Mouse (Mus musculus) cerebellum, postnatal 10 days (tissue): ENCODE data around the gene Smarca2.
A peak's percentile ranks its signal among the peaks of the same experiment; 100 is the strongest.
"Not testable (repeated sequence)": the region's sequence is repeated elsewhere in the genome, so short reads cannot be mapped to it uniquely, and the experiment has no call there.

Source experiments
- DNase-seq, 2 experiments: peaks; one replicate each; pipeline ENCODE4 v3.0.0; 2021; ENCODE audit warnings: mixed read lengths in 2 of 2

Gene Smarca2

GRCm38 (mm10) chr19:26704545-26705209 is 99.8 kb downstream of the Smarca2 start:
- DNase-seq, result no peak

GRCm38 (mm10) chr19:26706910-26707309 is 102.1 kb downstream of the Smarca2 start:
- DNase-seq, result peak in 1 of 2 experiments; percentile 48

GRCm38 (mm10) chr19:26709095-26709494 is 104.2 kb downstream of the Smarca2 start:
- no peak for DNase-seq

- DNase-seq, result peak; percentile 50 to 67
Observed at GRCm38 (mm10) chr19:26711268-26711667, 106.4 kb downstream of the Smarca2 start.

- DNase-seq, result peak; percentile 65 to 71
Observed at GRCm38 (mm10) chr19:26716217-26716616, 111.4 kb downstream of the Smarca2 start.

GRCm38 (mm10) chr19:26718221-26718620 is 113.4 kb downstream of the Smarca2 start:
- peak; percentile 88 to 92 for DNase-seq

GRCm38 (mm10) chr19:26719161-26719560 is 114.3 kb downstream of the Smarca2 start:
- no peak for DNase-seq

- DNase-seq, result no peak
Observed at GRCm38 (mm10) chr19:26721741-26722140, 116.9 kb downstream of the Smarca2 start.

- DNase-seq, result no peak
Observed at GRCm38 (mm10) chr19:26723899-26724298, 119.0 kb downstream of the Smarca2 start.

- DNase-seq, result no peak
Observed at GRCm38 (mm10) chr19:26724626-26725025, 119.8 kb downstream of the Smarca2 start.

- DNase-seq, result no peak
Observed at GRCm38 (mm10) chr19:26727796-26728195, 122.9 kb downstream of the Smarca2 start.

- DNase-seq, result no peak
Observed at GRCm38 (mm10) chr19:26730486-26730885, 125.6 kb downstream of the Smarca2 start.

- no peak for DNase-seq
Observed at GRCm38 (mm10) chr19:26731121-26731520, 126.3 kb downstream of the Smarca2 start.

GRCm38 (mm10) chr19:26731809-26732208 is 127.0 kb downstream of the Smarca2 start:
- DNase-seq, result peak in 1 of 2 experiments; percentile 54

- DNase-seq, result peak; percentile 54 to 61
Observed at GRCm38 (mm10) chr19:26733055-26733454, 128.2 kb downstream of the Smarca2 start.

GRCm38 (mm10) chr19:26733546-26734100 is 128.8 kb downstream of the Smarca2 start:
- peak; percentile 37 to 57 for DNase-seq

- DNase-seq, result no peak
Observed at GRCm38 (mm10) chr19:26734704-26735109, 129.9 kb downstream of the Smarca2 start.

GRCm38 (mm10) chr19:26745021-26745420 is 140.2 kb downstream of the Smarca2 start:
- DNase-seq, result not testable (repeated sequence)

GRCm38 (mm10) chr19:26745567-26745966 is 140.7 kb downstream of the Smarca2 start:
- no peak for DNase-seq

GRCm38 (mm10) chr19:26746290-26746689 is 141.4 kb downstream of the Smarca2 start:
- peak; percentile 52 to 61 for DNase-seq

GRCm38 (mm10) chr19:26746709-26747467 is 142.0 kb downstream of the Smarca2 start:
- no peak for DNase-seq

- peak; percentile 73 to 76 for DNase-seq
Observed at GRCm38 (mm10) chr19:26747571-26748539, 143.0 kb downstream of the Smarca2 start.
